Mouse (Mus musculus) hindbrain, embryonic 15.5 days (tissue): ENCODE measurements around the gene Prokr2. TPM values are rescaled to one million over a fixed set of nuclear protein-coding genes. Genes with fewer than 3 reads are reported as not detected.
A peak's percentile ranks its signal among the peaks of the same experiment; 100 is the strongest.

Experiments
- ATAC-seq: fragments of 200-750 bp; cut with Nextera tagmentation; 2 replicates; pipeline ENCODE4 v1.8.0; 2017; ENCODE audit warnings: low read depth, moderate number of reproducible peaks, moderate TSS enrichment; ENCODE audit not compliant: low FRiP score
- H3K27ac ChIP-seq: fragments of 300-500 bp; sonication (generic); replicated peaks from 2 replicates; pipeline ENCODE4 v1.5.1; 2015; ENCODE audit warnings: mild to moderate bottlenecking, inconsistent platforms
- H3K27me3 ChIP-seq: fragments of 300-500 bp; sonication (generic); 2 replicates; pipeline ENCODE4 v1.6.1; 2015; ENCODE audit warnings: control low read depth, inconsistent platforms
- H3K36me3 ChIP-seq: fragments of 300-500 bp; sonication (generic); 2 replicates; pipeline ENCODE4 v1.6.1; 2015; ENCODE audit warnings: control low read depth, inconsistent platforms
- H3K4me1 ChIP-seq: fragments of 300-500 bp; sonication (generic); replicated peaks from 2 replicates; pipeline ENCODE4 v1.6.1; 2015; ENCODE audit warnings: control low read depth, inconsistent platforms
- H3K4me2 ChIP-seq: fragments of 300-500 bp; sonication (generic); 2 replicates; pipeline ENCODE4 v1.6.1; 2015; ENCODE audit warnings: moderate library complexity, mild to moderate bottlenecking, inconsistent platforms
- H3K4me3 ChIP-seq: fragments of 300-500 bp; sonication (generic); 2 replicates; pipeline ENCODE4 v1.5.1; 2015; ENCODE audit warnings: mild to moderate bottlenecking, inconsistent platforms
- H3K9ac ChIP-seq: fragments of 300-500 bp; sonication (generic); 2 replicates; pipeline ENCODE4 v1.6.1; 2015; ENCODE audit warnings: inconsistent platforms
- H3K9me3 ChIP-seq: fragments of 300-500 bp; sonication (generic); 2 replicates; pipeline ENCODE4 v1.6.1; 2016; ENCODE audit warnings: control low read depth, inconsistent platforms
- WGBS: fragments of 180-500 bp; shearing (Covaris S2); methylation state at CpG from one replicate; pipeline ENCODE4 v1.1.7; 2015; 5-methylcytosine and 5-hydroxymethylcytosine counted together
- polyA plus RNA-seq: library from polyadenylated mRNA; unstranded; fragments of >200 nt; fragmentation: Nextera tagmentation; extraction: Ambion mirVana; gene quantifications from 2 replicates; pipeline ENCODE4 v1.2.1, GENCODE M21; 2015

Prokr2 gene
- polyA plus RNA-seq = 4.4 and 5.2 TPM in 2 replicates

DNA sequence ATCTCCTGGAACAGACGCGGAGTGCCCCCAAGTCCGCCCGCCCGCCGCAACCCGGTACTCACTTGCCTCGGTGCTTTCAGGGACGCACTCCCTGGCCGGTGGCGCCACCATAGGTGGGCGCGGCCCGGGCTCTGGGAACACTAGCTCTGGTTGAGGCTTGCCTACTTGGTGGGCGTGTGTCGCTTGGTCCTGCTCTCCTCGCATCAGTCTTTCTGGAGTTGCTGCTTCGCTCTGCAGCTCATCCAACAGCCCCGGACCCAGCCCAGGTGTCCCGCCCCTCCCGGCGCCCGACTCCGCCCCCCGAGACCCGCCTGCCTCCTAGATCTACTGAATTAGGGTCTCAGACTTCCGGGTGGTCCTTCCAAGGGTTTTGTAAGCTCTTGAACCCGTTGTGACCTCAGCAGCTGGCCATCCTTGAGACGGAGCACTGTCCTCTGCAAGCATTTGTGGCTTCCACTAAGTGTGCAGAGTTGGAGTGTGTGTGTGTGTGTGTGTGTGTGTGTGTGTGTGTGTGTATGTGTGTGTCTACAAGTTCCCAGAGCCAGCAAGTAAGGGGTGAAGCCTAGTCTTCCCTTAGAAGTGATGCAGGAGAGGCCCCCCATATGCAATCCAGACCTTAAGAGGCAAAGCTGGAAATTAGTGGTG, at the start of gene Prokr2:
Gene Prokr2, minus strand, starts transcription at position 254 of the 645 bp plus-strand sequence.
- under 1% methylated on average over 29 of the region's 29 CpGs for WGBS
- peaks cover 15% of the 10 kb centered on the region for H3K4me1 ChIP-seq
- peak; percentile 60 for ATAC-seq

DNA sequence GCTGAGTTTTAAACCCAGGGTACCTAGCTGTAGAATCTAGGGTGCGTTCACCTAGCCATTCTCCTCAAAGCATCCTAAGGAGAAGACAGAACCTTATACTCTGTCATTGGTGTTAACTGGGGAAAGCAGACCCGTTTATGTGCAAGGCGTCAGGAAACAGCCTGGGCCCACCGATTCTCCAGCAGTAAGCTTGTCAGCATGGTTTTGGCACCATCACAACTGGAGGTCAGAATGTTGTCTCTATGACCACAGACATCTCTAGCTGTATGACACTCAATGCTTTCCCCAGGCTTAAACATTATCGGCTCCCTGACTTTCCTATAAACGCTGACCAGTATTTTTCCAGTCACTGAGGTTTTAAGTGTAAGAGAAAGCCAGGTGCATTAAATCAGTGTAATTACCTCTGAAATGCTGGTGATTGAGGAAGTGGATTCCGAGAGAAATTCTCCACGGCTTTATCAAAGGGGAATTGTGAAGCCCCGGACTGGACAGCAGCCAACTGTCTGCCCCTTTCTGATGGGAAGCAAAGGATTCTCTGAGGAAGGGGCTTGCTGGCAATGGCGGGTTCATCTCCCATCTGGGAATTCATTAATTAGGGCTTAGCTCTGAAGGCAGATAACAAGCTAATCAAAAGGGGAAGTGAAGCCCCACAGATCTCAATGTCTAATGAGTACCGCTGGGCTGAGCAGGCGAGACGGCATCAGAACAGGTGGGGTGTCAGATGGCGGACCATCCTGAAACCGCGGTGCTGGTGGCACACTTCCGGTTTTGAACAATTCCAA, 42.1 kb upstream of the Prokr2 start:
- Histone ChIP-seq H3K4me1 (peaks cover 15% of the 10 kb centered on the region), H3K36me3 (no peaks in the 10 kb centered on the region), H3K9me3 (no peaks in the 10 kb centered on the region), H3K27me3 (no peaks in the 10 kb centered on the region), H3K27ac (peak overlapping the region; percentile 45; the same call in 1 of the 2 replicates), H3K4me3 (no peak overlapping the region), H3K9ac (no peak overlapping the region), H3K4me2 (peak overlapping the region; percentile 37)
- WGBS = 40% methylated on average over 17 of the region's 17 CpGs
- 0 out of 2 replicates have a peak, but pooled peaks have one; percentile 47 for ATAC-seq

More for the DNA sequence above, at the start of gene Prokr2:
- Histone ChIP-seq H3K27ac (no peak within 1 kb of the TSS), H3K9me3 (no peaks in the 10 kb centered on the region), H3K9ac (peak within 1 kb of the TSS; percentile 53), H3K27me3 (peaks cover 15% of the 10 kb centered on the region), H3K4me3 (peak within 1 kb of the TSS; percentile 57), H3K4me2 (peak within 1 kb of the TSS; percentile 98), H3K36me3 (no peaks in the 10 kb centered on the region)

DNA sequence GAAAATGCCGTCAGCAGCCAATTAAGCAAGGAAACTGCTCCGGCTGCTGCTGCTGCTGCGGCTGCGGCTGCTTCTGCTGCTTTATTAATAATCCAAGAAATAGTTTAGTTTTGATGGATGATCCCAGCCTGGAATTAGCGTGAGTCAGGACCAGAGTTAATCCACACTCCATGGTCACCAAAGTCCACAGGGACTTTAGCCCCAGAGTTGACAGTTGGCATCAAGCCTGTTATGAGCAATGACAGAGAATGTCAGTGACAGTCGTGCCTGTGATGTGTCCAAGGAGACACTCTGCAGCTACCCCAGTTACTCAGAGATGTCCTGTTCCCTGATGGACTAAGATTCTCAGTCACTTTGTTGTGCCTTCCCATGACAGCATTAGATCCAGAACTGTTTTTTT, 40.3 kb upstream of the Prokr2 start:
- ATAC-seq = no peak
- H3K4me3 ChIP-seq = no peak overlapping the region
- no peak overlapping the region for H3K9ac ChIP-seq
- no peak overlapping the region for H3K4me2 ChIP-seq
- H3K9me3 ChIP-seq = peaks cover 3% of the 10 kb centered on the region; the same call in 1 of the 2 replicates
- no peaks in the 10 kb centered on the region for H3K36me3 ChIP-seq
- peaks cover 15% of the 10 kb centered on the region for H3K4me1 ChIP-seq
- no peak overlapping the region for H3K27ac ChIP-seq
- no peaks in the 10 kb centered on the region for H3K27me3 ChIP-seq
- 52% methylated on average over 6 of the region's 6 CpGs for WGBS

DNA sequence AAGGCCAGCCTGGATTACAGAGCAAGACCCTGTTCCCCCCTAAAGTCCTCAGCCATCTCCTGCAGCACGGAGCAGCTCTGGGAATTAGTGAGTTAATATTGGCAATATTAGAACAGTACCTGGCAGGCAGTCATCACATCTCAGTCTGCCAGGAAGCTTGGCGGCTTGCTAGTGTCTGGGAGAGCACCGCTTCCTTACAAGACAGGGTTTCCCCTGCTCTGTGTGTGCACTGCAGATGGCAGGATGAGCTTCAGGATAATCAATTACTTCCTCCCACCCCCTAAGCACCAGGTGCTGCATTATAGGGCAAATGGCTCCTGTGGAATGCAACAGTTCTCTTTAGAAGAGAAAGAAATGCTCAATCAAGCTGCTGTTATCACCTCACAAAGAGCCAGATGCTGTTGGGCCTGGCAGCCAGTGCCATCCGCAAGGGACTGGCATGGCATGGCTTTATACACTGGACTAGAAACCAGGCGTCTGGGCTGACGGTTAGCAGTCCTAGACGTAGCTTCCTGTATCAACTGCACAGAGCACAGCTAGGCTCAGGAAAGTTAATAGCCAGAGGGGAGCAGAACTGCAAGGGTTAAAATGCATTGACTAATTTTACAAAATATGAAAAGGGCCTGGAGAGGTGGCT, 38.3 kb upstream of the Prokr2 start:
- peak; percentile 89 for ATAC-seq
- H3K4me2 ChIP-seq = no peak overlapping the region
- no peaks in the 10 kb centered on the region for H3K36me3 ChIP-seq
- no peaks in the 10 kb centered on the region for H3K27me3 ChIP-seq
- 61% methylated on average over 7 of the region's 7 CpGs for WGBS
- no peak overlapping the region for H3K9ac ChIP-seq
- H3K9me3 ChIP-seq = peaks cover 3% of the 10 kb centered on the region; the same call in 1 of the 2 replicates
- H3K4me1 ChIP-seq = peaks cover 15% of the 10 kb centered on the region
- no peak overlapping the region for H3K4me3 ChIP-seq
- H3K27ac ChIP-seq = no peak overlapping the region

DNA sequence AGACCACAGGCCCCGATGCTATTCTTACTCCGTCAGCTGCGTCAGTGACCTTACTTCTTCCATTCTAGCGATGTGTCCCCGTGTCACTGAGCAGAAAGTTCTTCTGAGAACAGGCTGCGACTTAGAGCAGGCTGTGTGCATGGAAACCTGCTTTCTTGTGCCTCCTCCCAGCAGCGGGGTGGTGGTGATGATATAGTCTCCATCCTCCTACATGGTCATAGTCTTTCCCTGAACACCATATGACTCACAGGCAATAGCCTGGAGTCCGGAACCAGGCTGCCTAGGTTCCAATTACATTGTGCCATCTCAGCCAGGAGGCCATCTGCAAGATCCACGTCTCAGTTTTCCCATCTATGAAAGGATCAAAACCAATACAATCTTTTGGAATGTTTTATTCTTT, 37.6 kb upstream of the Prokr2 start:
- Histone ChIP-seq H3K4me3 (no peak overlapping the region), H3K27me3 (no peaks in the 10 kb centered on the region), H3K9ac (no peak overlapping the region), H3K9me3 (peaks cover 3% of the 10 kb centered on the region; the same call in 1 of the 2 replicates), H3K36me3 (no peaks in the 10 kb centered on the region), H3K4me2 (no peak overlapping the region), H3K27ac (no peak overlapping the region), H3K4me1 (peaks cover 14% of the 10 kb centered on the region)
- 87% methylated on average over 9 of the region's 9 CpGs for WGBS
- no peak for ATAC-seq

DNA sequence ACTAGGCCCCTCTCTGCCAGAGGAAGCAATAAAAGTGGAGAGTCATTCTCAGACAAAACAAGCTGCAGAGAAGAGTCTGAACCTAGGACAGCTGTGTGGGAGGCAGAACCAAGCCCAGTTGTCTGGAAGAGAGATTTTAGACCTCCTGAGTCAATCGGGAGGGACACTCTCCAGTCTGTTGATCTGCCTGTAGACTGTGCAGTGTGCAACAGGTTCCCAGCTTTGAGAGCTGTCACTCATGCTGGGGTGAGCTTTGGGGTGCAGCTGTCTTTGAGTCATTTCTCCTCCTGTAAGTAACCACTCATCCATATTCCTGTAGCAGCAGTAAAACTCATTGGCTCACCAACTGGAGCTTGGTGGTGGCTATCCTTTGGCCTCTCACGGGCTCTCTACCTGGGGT, 33.2 kb upstream of the Prokr2 start:
- no peak overlapping the region for H3K27ac ChIP-seq
- 0 out of 2 replicates have a peak, but pooled peaks cover 2% of the 10 kb centered on the region for H3K4me1 ChIP-seq
- H3K27me3 ChIP-seq = no peaks in the 10 kb centered on the region
- peaks cover 3% of the 10 kb centered on the region; the same call in 1 of the 2 replicates for H3K9me3 ChIP-seq
- H3K4me3 ChIP-seq = no peak overlapping the region
- H3K4me2 ChIP-seq = no peak overlapping the region
- H3K36me3 ChIP-seq = no peaks in the 10 kb centered on the region
- no peak for ATAC-seq
- H3K9ac ChIP-seq = no peak overlapping the region
- WGBS = 82% methylated on average over 2 of the region's 2 CpGs

DNA sequence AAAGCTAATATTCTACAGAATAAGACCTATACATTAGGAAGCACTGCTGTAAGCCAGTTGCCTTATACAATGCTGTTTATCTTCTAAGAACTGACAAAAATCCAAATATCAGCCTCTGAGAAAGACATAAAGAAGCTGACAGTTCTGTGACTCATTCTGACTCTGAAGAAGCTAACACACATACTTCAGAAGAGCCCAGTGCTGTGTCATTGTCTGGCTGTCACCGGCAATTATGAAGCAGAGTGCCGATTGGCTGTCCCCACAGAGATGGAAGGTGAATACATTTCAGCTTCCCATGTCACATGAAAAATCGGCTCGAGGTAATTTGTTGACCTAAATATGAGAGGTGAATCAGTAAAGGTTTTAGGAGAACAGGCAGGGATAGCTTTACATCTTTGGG, 24.9 kb upstream of the Prokr2 start:
- 80% methylated on average over 4 of the region's 4 CpGs for WGBS
- H3K4me2 ChIP-seq = no peak overlapping the region
- H3K27me3 ChIP-seq = peaks cover 6% of the 10 kb centered on the region; the same call in 1 of the 2 replicates
- no peak overlapping the region for H3K9ac ChIP-seq
- H3K4me3 ChIP-seq = no peak overlapping the region
- H3K9me3 ChIP-seq = no peaks in the 10 kb centered on the region
- ATAC-seq = no peak
- H3K4me1 ChIP-seq = no peaks in the 10 kb centered on the region
- H3K36me3 ChIP-seq = no peaks in the 10 kb centered on the region
- H3K27ac ChIP-seq = no peak overlapping the region

DNA sequence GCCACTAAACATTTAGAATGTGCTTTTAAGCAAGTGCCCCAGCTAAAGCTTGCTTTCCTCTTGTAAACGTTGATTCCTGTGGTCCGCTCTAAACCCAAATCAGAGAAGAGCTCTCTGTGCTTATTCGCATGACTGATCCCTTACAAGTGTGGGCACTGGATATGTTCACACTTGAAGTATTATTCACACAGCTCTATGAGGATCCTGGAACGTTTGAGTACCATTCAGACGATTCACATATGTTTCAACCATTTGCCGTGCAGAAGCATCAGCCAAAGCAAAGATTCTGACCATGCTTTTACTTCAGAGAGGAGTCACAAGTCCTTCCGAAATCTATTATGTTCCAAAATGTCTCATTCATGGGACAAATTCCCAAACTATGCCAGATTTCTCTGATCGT, 12.9 kb upstream of the Prokr2 start:
- 0 out of 2 replicates have a peak, but pooled peaks cover 7% of the 10 kb centered on the region for H3K9me3 ChIP-seq
- H3K36me3 ChIP-seq = no peaks in the 10 kb centered on the region
- no peak for ATAC-seq
- H3K27ac ChIP-seq = no peak overlapping the region
- no peak overlapping the region for H3K9ac ChIP-seq
- 87% methylated on average over 8 of the region's 8 CpGs for WGBS
- no peak overlapping the region for H3K4me2 ChIP-seq
- no peaks in the 10 kb centered on the region for H3K4me1 ChIP-seq
- H3K27me3 ChIP-seq = no peaks in the 10 kb centered on the region
- H3K4me3 ChIP-seq = no peak overlapping the region

DNA sequence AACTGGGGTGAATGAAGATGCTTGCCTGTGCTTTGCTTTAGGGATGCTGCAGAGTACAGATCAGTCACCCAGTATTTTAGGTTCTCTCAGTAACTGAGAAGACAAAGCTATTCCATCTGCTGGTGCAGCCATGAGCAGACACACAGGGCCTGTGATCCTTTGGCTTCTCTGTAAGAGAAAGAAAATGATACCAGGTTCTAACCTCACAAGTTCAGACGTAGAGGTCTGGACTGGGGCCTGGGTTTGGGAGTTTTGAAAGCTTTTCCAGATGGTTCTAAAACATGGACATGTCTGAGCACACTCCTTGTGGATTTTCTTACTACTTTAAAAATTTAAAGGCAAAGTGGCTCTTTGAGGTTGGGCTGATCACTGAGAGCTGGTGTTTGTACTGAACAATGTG, 10.5 kb upstream of the Prokr2 start:
- ATAC-seq = no peak

DNA sequence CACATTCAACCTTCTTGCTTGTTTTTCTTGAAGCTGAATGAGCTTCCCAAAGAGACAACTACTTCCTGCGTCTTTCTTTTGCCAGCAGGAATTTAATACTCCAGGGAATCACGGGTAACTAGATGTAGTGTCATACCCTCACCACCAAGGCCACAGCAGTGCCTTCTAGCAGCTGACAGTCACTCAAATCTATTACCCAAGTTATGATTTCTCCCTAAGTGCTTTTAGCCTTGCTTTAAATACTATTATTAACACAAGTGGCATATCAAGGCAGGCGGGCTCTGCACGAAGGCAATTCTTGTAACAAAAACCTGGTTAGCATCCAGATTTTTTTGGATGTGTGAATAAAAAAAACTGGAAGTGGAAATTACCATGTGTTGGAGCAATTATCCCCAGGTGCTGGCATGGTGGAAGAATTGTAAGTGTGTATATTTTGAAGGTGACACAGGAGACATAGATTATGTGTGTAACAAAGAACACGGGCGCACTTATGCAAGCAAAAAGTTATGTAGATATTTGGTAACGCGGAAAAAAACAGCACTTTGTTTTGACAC, 5.4 kb upstream of the Prokr2 start:
- Histone ChIP-seq H3K9ac (no peak overlapping the region), H3K4me1 (no peaks in the 10 kb centered on the region), H3K36me3 (no peaks in the 10 kb centered on the region), H3K4me2 (no peak overlapping the region), H3K27me3 (peaks cover 8% of the 10 kb centered on the region; the same call in 1 of the 2 replicates), H3K4me3 (no peak overlapping the region), H3K27ac (no peak overlapping the region), H3K9me3 (no peaks in the 10 kb centered on the region)
- ATAC-seq = no peak
- WGBS = 84% methylated on average over 8 of the region's 8 CpGs

More for the DNA sequence above, 10.5 kb upstream of the Prokr2 start:
- Histone ChIP-seq H3K27ac (no peak overlapping the region), H3K9me3 (0 out of 2 replicates have a peak, but pooled peaks cover 7% of the 10 kb centered on the region), H3K36me3 (no peaks in the 10 kb centered on the region), H3K4me3 (no peak overlapping the region), H3K27me3 (no peaks in the 10 kb centered on the region), H3K9ac (no peak overlapping the region), H3K4me2 (no peak overlapping the region), H3K4me1 (no peaks in the 10 kb centered on the region)
- 74% methylated on average over 1 of the region's 1 CpGs for WGBS

DNA sequence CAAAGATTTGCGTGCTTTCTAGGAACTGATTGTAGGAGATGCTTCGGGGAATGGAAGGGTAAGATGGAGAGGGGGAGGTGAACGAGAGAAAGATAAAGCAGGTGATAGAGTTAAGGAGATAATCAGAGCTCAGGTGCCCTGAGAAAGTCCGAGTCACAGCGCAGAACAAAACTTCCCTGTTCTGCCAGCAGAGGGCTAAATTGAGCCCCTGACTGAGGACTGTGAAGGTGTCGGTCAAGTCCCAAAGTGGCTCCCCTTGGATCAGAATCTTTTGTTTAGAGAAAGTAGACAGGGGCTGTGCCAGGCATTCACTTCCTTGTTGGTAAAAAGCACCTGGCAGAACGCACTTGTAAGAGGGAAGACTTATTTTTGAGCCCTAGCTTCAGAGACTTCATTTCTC, 4.3 kb upstream of the Prokr2 start:
- whole genome bisulfite sequencing = 35% methylated on average over 7 of the region's 7 CpGs
- Histone ChIP-seq H3K36me3 (no peaks in the 10 kb centered on the region), H3K27ac (no peak overlapping the region), H3K9me3 (no peaks in the 10 kb centered on the region), H3K27me3 (peaks cover 8% of the 10 kb centered on the region; the same call in 1 of the 2 replicates), H3K9ac (no peak overlapping the region), H3K4me2 (no peak overlapping the region), H3K4me3 (no peak overlapping the region), H3K4me1 (peaks cover 9% of the 10 kb centered on the region)
- ATAC-seq = no peak
